Mouse (Mus musculus) hindbrain, postnatal 0 days (tissue): Measurements from ENCODE around the gene Anks1b. TPM values are rescaled to one million over a fixed set of nuclear protein-coding genes. Genes with fewer than 3 reads are reported as not detected.
A peak's percentile ranks its signal among the peaks of the same experiment; 100 is the strongest.

Experiments used
- ATAC-seq: fragments of 200-750 bp; cut with Nextera tagmentation; 2 replicates; pipeline ENCODE4 v1.8.0; 2017; ENCODE audit warnings: mild to moderate bottlenecking, moderate TSS enrichment, moderate library complexity
- DNase-seq: peaks from one replicate; pipeline ENCODE4 v3.0.0-alpha.2; 2015; ENCODE audit warnings: low spot score
- H3K27ac ChIP-seq: fragments of 300-500 bp; sonication (generic); 2 replicates; pipeline ENCODE4 v1.5.1; 2014; ENCODE audit warnings: mild to moderate bottlenecking
- H3K27me3 ChIP-seq: fragments of 300-500 bp; sonication (generic); 2 replicates; pipeline ENCODE4 v1.6.1; 2014; ENCODE audit warnings: low read length, mixed read lengths; ENCODE audit not compliant: insufficient read depth
- H3K36me3 ChIP-seq: fragments of 300-500 bp; sonication (generic); 2 replicates; pipeline ENCODE4 v1.6.1; 2014; ENCODE audit warnings: low read length, mixed read lengths; ENCODE audit not compliant: insufficient read depth
- H3K4me1 ChIP-seq: fragments of 300-500 bp; sonication (generic); 2 replicates; pipeline ENCODE4 v1.6.1; 2014; ENCODE audit warnings: antibody characterized with exemption, low read length, mixed read lengths; ENCODE audit not compliant: insufficient read depth
- H3K4me2 ChIP-seq: fragments of 300-500 bp; sonication (generic); 2 replicates; pipeline ENCODE4 v1.6.1; 2014; ENCODE audit warnings: low read depth, mild to moderate bottlenecking, low read length, moderate library complexity, mixed read lengths
- H3K4me3 ChIP-seq: fragments of 300-500 bp; sonication (generic); 2 replicates; pipeline ENCODE4 v1.5.1; 2014; ENCODE audit warnings: low read length
- H3K9ac ChIP-seq: fragments of 300-500 bp; sonication (generic); replicated peaks from 2 replicates; pipeline ENCODE4 v1.6.1; 2014; ENCODE audit warnings: mild to moderate bottlenecking, low read length, moderate library complexity, mixed read lengths
- H3K9me3 ChIP-seq: fragments of 300-500 bp; sonication (generic); 2 replicates; pipeline ENCODE4 v1.6.1; 2016; ENCODE audit warnings: low read length, mixed read lengths
- CTCF ChIP-seq: IDR thresholded peaks from 2 replicates; pipeline ENCODE4 v1.5.1; 2016; ENCODE audit warnings: antibody characterized with exemption, control low read depth, low read depth
- WGBS: fragments of 180-500 bp; shearing (Covaris S2); extraction: QIAGEN DNeasy Blood & Tissue Kit; methylation state at CpG from one replicate; pipeline ENCODE4 v1.1.7; 2014; 5-methylcytosine and 5-hydroxymethylcytosine counted together
- polyA plus RNA-seq: library from polyadenylated mRNA; unstranded; fragments of >200 nt; fragmentation: Nextera tagmentation; extraction: Ambion mirVana; gene quantifications from 2 replicates; pipeline ENCODE4 v1.2.1, GENCODE M21; 2015
- total RNA-seq: library from RNA; depleted of rRNA; stranded (reverse); fragments of >200 nt; gene quantifications from 2 replicates; pipeline ENCODE4 v1.2.3, GENCODE M21; 2014; rRNA removed

Gene Anks1b
- total and polyA plus RNA-seq, 2 experiments from 2014 or later, result 104 to 156 TPM

DNA sequence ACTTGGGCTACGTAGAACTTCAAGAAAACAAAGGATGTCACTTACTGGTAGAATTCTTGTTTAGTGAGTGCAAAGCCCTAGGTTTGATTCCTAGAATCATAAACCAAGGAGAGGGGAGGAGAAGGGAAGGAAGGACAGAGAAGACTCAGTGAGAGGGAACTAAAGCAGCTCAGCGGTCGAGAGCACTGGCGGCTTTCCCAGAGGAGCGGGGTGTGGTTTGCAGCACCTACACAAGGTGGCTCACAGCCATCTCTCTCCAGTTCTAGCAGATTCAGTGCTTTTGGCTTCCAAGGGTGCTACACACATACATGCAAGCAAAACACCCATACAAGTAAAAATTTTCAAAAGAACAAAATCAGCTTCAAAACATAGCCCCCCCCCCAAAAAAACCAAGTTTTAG, 1126.6 kb downstream of the Anks1b start:
- TF ChIP-seq CTCF, result no peak
- H3K27me3 ChIP-seq, result no peaks in the 10 kb centered on the region
- 69% methylated on average over 5 of the region's 5 CpGs for WGBS
- DNase-seq, result no peak
- peaks cover 4% of the 10 kb centered on the region; the same call in 1 of the 2 replicates for H3K36me3 ChIP-seq
- H3K9ac ChIP-seq, result no peak overlapping the region
- no peaks in the 10 kb centered on the region for H3K4me1 ChIP-seq
- H3K4me3 ChIP-seq, result no peak overlapping the region
- no peak for ATAC-seq
- no peaks in the 10 kb centered on the region for H3K9me3 ChIP-seq
- no peak overlapping the region for H3K4me2 ChIP-seq
- H3K27ac ChIP-seq, result no peak overlapping the region

DNA sequence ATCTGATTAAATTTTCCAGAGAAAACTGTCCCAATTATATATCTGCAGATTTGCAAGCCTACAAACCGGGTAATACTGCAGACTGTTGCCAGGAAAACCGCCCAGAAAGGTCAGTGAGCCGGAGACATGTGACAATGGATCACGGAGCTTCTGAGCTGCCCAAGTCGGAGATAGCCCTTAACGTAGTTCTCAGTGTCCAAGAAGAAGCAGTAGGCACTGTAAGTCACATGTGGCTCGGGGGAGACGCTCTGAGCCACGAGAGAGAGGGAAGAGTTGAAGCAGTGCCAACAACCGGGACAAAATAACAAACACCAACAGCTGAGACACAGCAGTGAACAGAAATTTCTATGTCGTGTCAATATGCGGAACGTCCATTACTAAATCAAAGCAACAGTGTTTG, 1128.1 kb downstream of the Anks1b start:
- no peaks in the 10 kb centered on the region for H3K36me3 ChIP-seq
- H3K4me3 ChIP-seq, result no peak overlapping the region
- no peak overlapping the region for H3K27ac ChIP-seq
- no peak overlapping the region for H3K4me2 ChIP-seq
- no peaks in the 10 kb centered on the region for H3K4me1 ChIP-seq
- no peak overlapping the region for H3K9ac ChIP-seq
- H3K9me3 ChIP-seq, result no peaks in the 10 kb centered on the region
- TF ChIP-seq CTCF, result no peak
- DNase-seq (peak; percentile 54), ATAC-seq (no peak)
- 38% methylated on average over 13 of the region's 13 CpGs for WGBS
- H3K27me3 ChIP-seq, result no peaks in the 10 kb centered on the region

DNA sequence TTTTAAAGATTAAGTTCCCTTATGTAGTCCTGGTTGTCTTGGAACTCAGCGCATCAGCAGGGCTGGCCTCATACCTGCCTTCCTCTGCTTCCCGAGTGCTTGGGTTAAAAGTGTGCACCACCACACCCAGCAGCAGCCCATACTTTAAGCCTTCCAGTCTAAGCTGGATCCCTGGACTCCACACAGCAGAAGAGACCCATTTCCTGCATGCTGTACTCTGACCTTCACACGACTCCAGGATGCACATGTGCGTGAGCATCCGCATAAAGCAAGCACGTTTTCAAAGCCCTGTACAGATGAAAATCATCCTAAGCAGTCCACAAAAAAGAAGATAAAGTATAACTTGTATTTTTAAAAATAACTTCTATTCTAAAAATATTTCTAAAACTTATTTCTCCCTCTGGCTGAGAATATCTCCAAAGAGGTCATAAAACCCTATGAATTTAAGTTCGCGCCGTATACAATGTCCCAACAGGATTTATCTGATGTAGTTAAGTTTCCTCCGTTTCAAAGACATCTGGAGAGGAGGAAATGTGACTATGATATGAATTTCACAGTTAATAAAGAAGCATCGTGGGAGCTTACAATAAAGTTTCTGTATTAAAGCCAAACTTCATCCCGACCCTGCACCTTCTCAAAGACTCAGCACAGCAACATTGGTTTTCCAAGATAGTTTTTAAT, 1132.7 kb downstream of the Anks1b start:
- no peak overlapping the region for H3K4me2 ChIP-seq
- ATAC-seq, result no peak
- H3K27ac ChIP-seq, result no peak overlapping the region
- 90% methylated on average over 12 of the region's 12 CpGs for WGBS
- H3K4me1 ChIP-seq, result no peaks in the 10 kb centered on the region
- H3K9ac ChIP-seq, result no peak overlapping the region
- no peak for TF ChIP-seq CTCF
- H3K9me3 ChIP-seq, result no peaks in the 10 kb centered on the region
- H3K4me3 ChIP-seq, result no peak overlapping the region
- peaks cover 4% of the 10 kb centered on the region; the same call in 1 of the 2 replicates for H3K36me3 ChIP-seq
- DNase-seq, result no peak
- no peaks in the 10 kb centered on the region for H3K27me3 ChIP-seq

Other genes starting within 250 kb of the Anks1b start
- 31.2 and 32.7 TPM in 2 replicates for gene Scyl2, start 187.2 kb upstream of the Anks1b start, total RNA-seq
- 6.9 and 7.1 TPM in 2 replicates for gene Scyl2, start 187.2 kb upstream of the Anks1b start, polyA plus RNA-seq
- gene Actr6, start 141.2 kb upstream of the Anks1b start, total RNA-seq, result 15.1 and 19.0 TPM in 2 replicates
- 53.6 and 61.1 TPM in 2 replicates for gene Actr6, start 141.2 kb upstream of the Anks1b start, polyA plus RNA-seq
- 28.5 and 28.9 TPM in 2 replicates for gene Uhrf1bp1l, start 128.5 kb upstream of the Anks1b start, total RNA-seq
- 32.3 TPM in 2 replicates for gene Uhrf1bp1l, start 128.5 kb upstream of the Anks1b start, polyA plus RNA-seq